Mouse (Mus musculus) gastrocnemius, postnatal 14 days (tissue): ENCODE data around the gene Mrpl43. TPM values are rescaled to one million over a fixed set of nuclear protein-coding genes. Genes with fewer than 3 reads are reported as not detected.

Experiments
- DNase-seq: peaks from one replicate; pipeline ENCODE4 v3.0.0; 2021; ENCODE audit warnings: mixed read lengths
- intact Hi-C: fragments of 180-260 bp; cut with DNase I; formaldehyde crosslinking; loops from one replicate; pipeline ENCODE4 v1.15.1; 2025; ENCODE audit warnings: low total_unique reads
- total RNA-seq, 2 experiments: library from RNA; stranded (reverse); gene quantifications; 2 replicates each; pipeline ENCODE4 v1.2.3; 2021

Mrpl43 gene
- total RNA-seq, 2 experiments from 2014 or later = 32.9 to 35.4 TPM

- intact Hi-C loops = no loop called here
- no peak for DNase-seq
These were observed 8.2 kb upstream of the Mrpl43 start, which contains the start of gene Lzts2 for GRCm38 (mm10) chr19:45014335-45014971. Lzts2 (plus strand) TSS chr19:45014414.

- DNase-seq = no peak
- intact Hi-C loops = loop anchor here (2.0 kb wide), 1 partner anchor 17 kb away; no protein-coding TSS in a partner anchor
These were observed 7.5 kb upstream of the Mrpl43 start for GRCm38 (mm10) chr19:45013581-45014225.

- no peak for DNase-seq
- intact Hi-C loops = loop anchor here (2.0 kb wide), 1 partner anchor 18 kb away; no protein-coding TSS in a partner anchor
These were observed 6.4 kb upstream of the Mrpl43 start for GRCm38 (mm10) chr19:45012636-45013035.

DNA sequence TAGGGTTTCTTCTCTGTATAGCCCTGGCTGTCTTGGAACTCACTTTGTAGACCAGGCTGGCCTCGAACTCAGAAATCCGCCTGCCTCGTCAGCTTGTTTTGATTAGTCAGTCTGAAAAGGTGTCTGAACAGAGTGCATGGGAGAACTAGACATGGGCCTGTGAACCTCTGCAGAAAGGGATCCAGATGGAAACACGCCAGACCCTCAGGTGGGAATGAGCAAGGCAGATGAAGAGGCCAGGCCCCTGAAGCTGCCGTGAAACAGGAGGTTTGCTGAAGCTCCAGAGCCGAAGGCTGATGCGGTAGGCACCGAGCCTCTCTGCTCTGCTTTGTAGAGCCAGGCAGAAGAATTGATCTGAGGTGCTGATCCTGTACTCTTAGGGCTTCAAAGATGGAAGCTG, 6.0 kb upstream of the Mrpl43 start:
- intact Hi-C loops = loop anchor here (2.0 kb wide), 1 partner anchor 19 kb away; no protein-coding TSS in a partner anchor
- no peak for DNase-seq

GRCm38 (mm10) chr19:45010646-45011045, 4.4 kb upstream of the Mrpl43 start:
- intact Hi-C loops = no loop called here
- no peak for DNase-seq

DNA sequence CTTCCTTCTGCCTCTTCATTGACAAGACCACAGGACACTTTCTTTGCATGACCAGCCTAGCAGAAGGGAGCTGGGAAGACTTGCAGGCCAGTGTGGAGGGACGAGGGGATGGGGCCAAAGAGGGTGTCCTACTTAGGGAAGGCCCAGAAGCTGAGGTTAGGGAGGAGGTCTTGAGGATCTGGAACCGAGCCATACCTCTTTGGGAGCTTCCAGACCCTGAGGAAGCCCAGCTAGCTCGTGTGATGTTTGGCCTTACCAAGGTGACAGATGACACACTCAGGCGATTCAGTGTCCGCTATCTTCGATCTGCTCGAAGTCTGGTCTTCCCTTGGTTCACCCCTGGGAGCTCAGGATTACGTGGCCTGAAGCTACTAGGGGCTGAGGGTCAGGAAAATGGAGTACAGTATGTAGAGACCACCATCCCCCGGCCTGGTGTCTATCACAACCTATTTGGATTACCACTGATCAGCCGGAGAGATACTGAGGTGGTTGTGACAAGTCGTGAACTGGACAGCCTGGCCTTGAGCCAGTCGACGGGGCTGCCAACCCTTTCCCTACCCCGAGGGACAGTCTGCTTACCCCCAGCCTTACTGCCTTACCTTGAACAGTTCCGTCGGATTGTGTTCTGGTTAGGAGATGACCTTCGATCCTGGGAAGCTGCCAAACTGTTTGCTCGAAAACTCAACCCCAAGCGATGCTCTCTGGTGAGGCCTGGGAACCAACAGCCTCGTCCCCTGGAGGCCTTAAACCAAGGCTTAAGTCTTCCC, 1.4 kb upstream of the Mrpl43 start:
- no peak for DNase-seq
- intact Hi-C loops = no loop called here

- intact Hi-C loops = no loop called here
- DNase-seq = no peak
These were observed 779 bp upstream of the Mrpl43 start for GRCm38 (mm10) chr19:45007021-45007420.

DNA sequence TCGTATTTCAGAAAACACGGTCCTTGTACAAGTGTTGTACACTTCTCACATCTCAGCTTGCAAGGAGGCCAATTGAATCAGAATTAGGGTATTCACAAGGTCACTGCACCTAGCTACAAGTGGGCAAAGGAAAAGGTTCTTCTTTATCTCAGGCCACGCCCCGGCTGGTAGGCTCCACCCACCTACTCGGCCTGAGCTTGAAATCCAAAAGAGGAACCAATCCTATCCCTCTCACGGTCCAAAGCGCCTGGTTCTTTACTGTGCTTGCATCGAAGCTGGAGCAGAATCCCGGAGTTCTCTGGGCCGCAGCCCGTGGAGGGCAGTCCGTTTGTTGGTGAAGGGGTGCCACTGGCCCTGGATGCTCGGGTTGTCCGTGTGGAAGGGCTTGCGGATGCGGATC, 798 bp downstream of the Mrpl43 start, which contains the start of gene Twnk:
Gene Twnk (plus strand): TSS at position 220 of the 400 bp plus-strand sequence.
- intact Hi-C loops = no loop called here
- no peak for DNase-seq

GRCm38 (mm10) chr19:45003740-45004516, 2.3 kb downstream of the Mrpl43 start:
- DNase-seq = no peak
- intact Hi-C loops = no loop called here

GRCm38 (mm10) chr19:45002301-45002700, 3.9 kb downstream of the Mrpl43 start:
- intact Hi-C loops = no loop called here
- DNase-seq = no peak

DNA sequence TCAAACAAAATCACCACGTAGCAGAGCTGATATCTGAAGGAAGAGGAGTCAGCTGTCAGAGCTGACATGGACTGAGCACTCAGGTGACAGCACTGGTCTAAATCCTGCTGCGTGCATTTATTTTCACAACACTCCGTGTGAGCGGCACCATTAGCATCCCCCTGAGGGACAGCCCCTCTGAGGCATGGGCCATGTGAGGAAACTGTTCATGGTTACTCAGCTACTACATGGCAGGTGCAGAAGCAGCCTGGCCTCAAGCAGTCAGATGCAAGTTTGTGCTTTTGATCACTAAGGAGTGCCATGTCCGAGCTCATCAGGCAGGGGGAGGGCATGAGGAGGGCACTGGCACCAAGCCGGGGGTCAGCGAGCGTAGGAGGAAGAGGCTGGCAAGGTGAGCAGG, 6.6 kb downstream of the Mrpl43 start:
- DNase-seq = no peak
- intact Hi-C loops = no loop called here

- intact Hi-C loops = no loop called here
- no peak for DNase-seq
These were observed 8.5 kb downstream of the Mrpl43 start for GRCm38 (mm10) chr19:44997786-44998185.

- DNase-seq = no peak
- intact Hi-C loops = no loop called here
These were observed 13.5 kb downstream of the Mrpl43 start for GRCm38 (mm10) chr19:44992712-44993111.

GRCm38 (mm10) chr19:44992246-44992645, 14.0 kb downstream of the Mrpl43 start:
- intact Hi-C loops = no loop called here
- DNase-seq = no peak

DNA sequence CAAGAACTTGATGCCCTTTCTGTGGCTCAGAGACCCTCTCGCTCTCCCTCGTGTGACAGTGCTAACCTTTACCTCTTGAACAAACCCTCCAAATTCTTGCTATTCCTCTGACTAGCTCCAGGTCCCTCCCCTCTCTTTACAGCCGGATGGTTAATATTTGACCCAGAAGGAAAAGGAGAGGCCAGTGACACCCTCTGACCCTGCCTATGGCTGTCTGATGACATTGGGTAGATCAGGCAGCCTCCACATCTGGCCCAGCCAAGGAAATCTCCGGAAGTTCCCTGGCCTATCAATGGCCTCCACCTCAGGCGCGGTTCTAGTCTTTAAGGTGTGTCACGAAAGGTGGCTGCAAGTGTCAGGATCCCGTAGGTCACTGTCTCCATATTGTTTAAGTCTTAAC, 15.2 kb downstream of the Mrpl43 start:
- DNase-seq = no peak
- intact Hi-C loops = no loop called here

DNA sequence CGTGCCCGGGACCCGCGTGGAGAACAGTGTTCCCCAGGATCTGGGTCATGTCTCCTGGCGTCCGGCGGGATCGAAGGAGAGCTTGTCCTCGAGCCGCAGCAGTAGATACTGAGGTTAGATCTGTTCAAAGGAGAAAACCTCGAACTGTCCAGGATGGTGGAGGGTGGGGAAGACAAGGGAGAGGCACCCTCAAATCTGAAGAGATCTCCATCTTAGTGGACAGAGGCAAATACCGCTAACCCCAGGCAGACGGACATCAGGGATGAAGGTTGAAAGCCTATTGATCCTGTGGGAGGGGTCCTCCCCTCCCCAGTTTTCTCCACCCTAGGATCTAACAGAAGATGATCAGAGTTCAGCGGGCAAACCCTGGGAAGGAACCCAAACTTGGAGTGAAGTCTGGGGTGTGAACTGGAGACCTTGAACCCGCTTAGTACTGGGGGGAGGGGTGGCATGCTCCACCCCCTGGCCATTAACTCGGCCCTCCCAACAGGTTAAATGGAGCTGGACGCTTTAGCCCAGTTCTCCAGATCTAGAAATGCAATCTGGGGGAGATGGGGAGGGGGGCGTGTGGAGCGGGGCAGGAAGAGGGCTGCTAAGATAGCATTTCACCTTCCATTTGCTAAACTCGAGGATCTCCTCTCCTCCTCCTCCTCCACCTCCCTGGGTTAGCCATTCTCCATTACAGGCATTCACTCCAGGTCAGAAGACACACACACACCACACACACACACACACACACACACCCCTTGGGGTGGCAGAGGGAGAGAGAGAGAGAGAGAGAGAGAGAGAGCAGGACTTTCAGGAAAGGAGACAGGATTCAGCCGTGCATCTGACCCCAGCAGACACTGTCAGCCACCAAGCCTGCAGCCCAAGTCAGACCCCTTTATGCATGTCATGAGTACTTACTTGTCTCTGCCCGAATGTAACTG, 16.4 kb downstream of the Mrpl43 start:
- DNase-seq = no peak
- intact Hi-C loops = no loop called here

DNA sequence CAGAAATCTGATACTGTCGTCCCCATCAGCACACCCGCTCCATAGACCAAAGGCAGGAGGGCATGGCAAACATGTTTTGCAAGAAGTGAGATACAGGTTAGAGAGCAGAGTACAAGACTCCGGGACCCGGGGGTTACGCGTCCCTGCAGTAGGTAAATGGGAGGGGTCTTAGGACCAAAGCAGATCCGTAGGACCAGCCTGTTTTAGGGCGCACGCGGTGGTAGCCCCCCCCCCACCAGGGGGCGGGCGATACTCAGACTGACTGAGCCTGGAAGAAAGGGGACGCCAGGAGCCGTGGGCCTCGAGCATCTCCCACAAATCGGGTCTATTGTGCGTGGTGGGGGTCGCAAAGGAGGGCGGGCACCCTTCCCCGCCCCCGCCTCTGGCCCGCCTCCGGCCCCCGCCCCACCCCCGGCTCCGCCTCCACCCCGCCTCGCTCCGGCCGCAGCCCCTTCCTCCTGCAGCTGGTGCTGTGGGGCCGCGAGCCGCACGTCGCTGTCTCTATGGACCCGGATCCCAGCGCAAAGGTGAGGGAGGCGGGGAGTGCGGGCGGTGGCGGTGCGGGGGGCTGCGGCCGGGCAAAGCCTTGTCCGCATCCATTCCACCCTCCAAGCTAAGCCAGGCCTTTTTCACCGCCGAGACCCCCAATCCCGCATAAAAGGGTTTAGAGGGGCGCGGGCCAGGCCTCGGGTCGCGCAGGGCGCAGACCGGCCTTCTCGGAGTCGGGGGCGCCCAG, 17.2 kb downstream of the Mrpl43 start, which contains the start of gene Sema4g:
Gene Sema4g (plus strand): TSS at position 271 of the 736 bp plus-strand sequence.
- intact Hi-C loops = no loop called here
- no peak for DNase-seq

- no peak for DNase-seq
- intact Hi-C loops = no loop called here
These were observed 17.9 kb downstream of the Mrpl43 start for GRCm38 (mm10) chr19:44988321-44988720.
